Mouse (Mus musculus): ENCODE data around the gene Stk10. TPM values are rescaled to one million over a fixed set of nuclear protein-coding genes. Genes with fewer than 3 reads are reported as not detected.

Gene Stk10
- total and polyA plus RNA-seq, 3 experiments, result 31.0 to 52.1 (median 36.0) TPM

- Histone ChIP-seq H3K4me3 (ENCODE audit: low read depth, low read length) (no peak overlapping the region), H3K9me3 (replicated peaks) (no peaks in the 10 kb centered on the region), H3K4me1 (ENCODE audit: insufficient read depth, low read depth, low read length) (peaks cover 5% of the 10 kb centered on the region), H3K36me3 (replicated peaks) (peaks cover 84% of the 10 kb centered on the region), H3K27me3 (ENCODE audit: insufficient read depth, low read length) (no peaks in the 10 kb centered on the region)
- ATAC-seq (ENCODE audit: extremely low read depth, insufficient number of reproducible peaks, low FRiP score, poor library complexity, severe bottlenecking) (no peak), DNase-seq (ENCODE audit: low spot score) (no peak)
- TF ChIP-seq GATA2 (IDR thresholded peaks at IDR 0.05; ENCODE audit: borderline replicate concordance, low read depth, low read length) (no peak), GATA1 (IDR thresholded peaks at IDR 0.05; ENCODE audit: borderline replicate concordance, low read length) (no peak), CTCF (IDR thresholded peaks at IDR 0.05; ENCODE audit: low read depth, low read length) (no peak), POLR2AphosphoS5 (IDR thresholded peaks at IDR 0.05; ENCODE audit: insufficient replicate concordance, low read depth, low read length) (no peak), TAL1 (conservative IDR thresholded peaks at IDR 0.05; ENCODE audit: low read depth, low read length) (no peak)
Measured at GRCm38 (mm10) chr11:32591921-32592850, 59.1 kb downstream of the Stk10 start.

- Histone ChIP-seq H3K9me3 (replicated peaks) (no peaks in the 10 kb centered on the region), H3K4me3 (ENCODE audit: low read depth, low read length) (no peak overlapping the region), H3K27me3 (ENCODE audit: insufficient read depth, low read length) (no peaks in the 10 kb centered on the region), H3K36me3 (replicated peaks) (peaks cover 79% of the 10 kb centered on the region), H3K4me1 (ENCODE audit: insufficient read depth, low read depth, low read length) (0 out of 2 replicates have a peak, but pooled peaks cover 3% of the 10 kb centered on the region)
- TF ChIP-seq GATA2 (IDR thresholded peaks at IDR 0.05; ENCODE audit: borderline replicate concordance, low read depth, low read length) (no peak), POLR2AphosphoS5 (IDR thresholded peaks at IDR 0.05; ENCODE audit: insufficient replicate concordance, low read depth, low read length) (no peak), CTCF (IDR thresholded peaks at IDR 0.05; ENCODE audit: low read depth, low read length) (no peak), GATA1 (IDR thresholded peaks at IDR 0.05; ENCODE audit: borderline replicate concordance, low read length) (no peak), TAL1 (conservative IDR thresholded peaks at IDR 0.05; ENCODE audit: low read depth, low read length) (no peak)
- ATAC-seq (ENCODE audit: extremely low read depth, insufficient number of reproducible peaks, low FRiP score, poor library complexity, severe bottlenecking) (no peak), DNase-seq (ENCODE audit: low spot score) (no peak)
Measured at GRCm38 (mm10) chr11:32593081-32593480, 60.0 kb downstream of the Stk10 start.

- H3K9me3 ChIP-seq (replicated peaks), result no peaks in the 10 kb centered on the region
- H3K27me3 ChIP-seq (ENCODE audit: insufficient read depth, low read length), result no peaks in the 10 kb centered on the region
- DNase-seq (ENCODE audit: low spot score), result no peak
- H3K4me3 ChIP-seq (ENCODE audit: low read depth, low read length), result no peak overlapping the region
- no peaks in the 10 kb centered on the region for H3K4me1 ChIP-seq (ENCODE audit: insufficient read depth, low read depth, low read length)
- no peak for ATAC-seq (ENCODE audit: extremely low read depth, insufficient number of reproducible peaks, low FRiP score, poor library complexity, severe bottlenecking)
- H3K36me3 ChIP-seq (replicated peaks), result peaks cover 80% of the 10 kb centered on the region
- TF ChIP-seq CTCF (IDR thresholded peaks at IDR 0.05; ENCODE audit: low read depth, low read length), result no peak
- no peak for TF ChIP-seq POLR2AphosphoS5 (IDR thresholded peaks at IDR 0.05; ENCODE audit: insufficient replicate concordance, low read depth, low read length)
- no peak for TF ChIP-seq GATA1 (IDR thresholded peaks at IDR 0.05; ENCODE audit: borderline replicate concordance, low read length)
Measured at GRCm38 (mm10) chr11:32594122-32594521, 61.0 kb downstream of the Stk10 start.

- ATAC-seq (ENCODE audit: extremely low read depth, insufficient number of reproducible peaks, low FRiP score, poor library complexity, severe bottlenecking) (no peak), DNase-seq (ENCODE audit: low spot score) (no peak)
- Histone ChIP-seq H3K27me3 (ENCODE audit: insufficient read depth, low read length) (no peaks in the 10 kb centered on the region), H3K36me3 (replicated peaks) (peaks cover 72% of the 10 kb centered on the region), H3K9me3 (replicated peaks) (no peaks in the 10 kb centered on the region), H3K4me3 (ENCODE audit: low read depth, low read length) (no peak overlapping the region), H3K4me1 (ENCODE audit: insufficient read depth, low read depth, low read length) (0 out of 2 replicates have a peak, but pooled peaks cover 5% of the 10 kb centered on the region)
- TF ChIP-seq POLR2AphosphoS5 (IDR thresholded peaks at IDR 0.05; ENCODE audit: insufficient replicate concordance, low read depth, low read length) (no peak), CTCF (IDR thresholded peaks at IDR 0.05; ENCODE audit: low read depth, low read length) (no peak), TAL1 (conservative IDR thresholded peaks at IDR 0.05; ENCODE audit: low read depth, low read length) (no peak), GATA1 (IDR thresholded peaks at IDR 0.05; ENCODE audit: borderline replicate concordance, low read length) (no peak), GATA2 (IDR thresholded peaks at IDR 0.05; ENCODE audit: borderline replicate concordance, low read depth, low read length) (no peak)
Measured at GRCm38 (mm10) chr11:32600371-32600770, 67.3 kb downstream of the Stk10 start.

- Histone ChIP-seq H3K4me1 (ENCODE audit: insufficient read depth, low read depth, low read length) (0 out of 2 replicates have a peak, but pooled peaks cover 5% of the 10 kb centered on the region), H3K36me3 (replicated peaks) (peaks cover 70% of the 10 kb centered on the region), H3K4me3 (ENCODE audit: low read depth, low read length) (no peak overlapping the region), H3K27me3 (ENCODE audit: insufficient read depth, low read length) (no peaks in the 10 kb centered on the region), H3K9me3 (replicated peaks) (no peaks in the 10 kb centered on the region)
- TF ChIP-seq GATA1 (IDR thresholded peaks at IDR 0.05; ENCODE audit: borderline replicate concordance, low read length) (no peak), GATA2 (IDR thresholded peaks at IDR 0.05; ENCODE audit: borderline replicate concordance, low read depth, low read length) (no peak)
- DNase-seq (ENCODE audit: low spot score) (no peak), ATAC-seq (ENCODE audit: extremely low read depth, insufficient number of reproducible peaks, low FRiP score, poor library complexity, severe bottlenecking) (no peak)
Measured at GRCm38 (mm10) chr11:32601528-32602323, 68.6 kb downstream of the Stk10 start.

GRCm38 (mm10) chr11:32604663-32605062 lies 71.6 kb downstream of the Stk10 start:
- no peak overlapping the region for H3K4me3 ChIP-seq (ENCODE audit: low read depth, low read length)
- no peaks in the 10 kb centered on the region for H3K9me3 ChIP-seq (replicated peaks)
- H3K4me1 ChIP-seq (ENCODE audit: insufficient read depth, low read depth, low read length), result 0 out of 2 replicates have a peak, but pooled peaks cover 5% of the 10 kb centered on the region
- H3K36me3 ChIP-seq (replicated peaks), result peaks cover 54% of the 10 kb centered on the region
- TF ChIP-seq CTCF (IDR thresholded peaks at IDR 0.05; ENCODE audit: low read depth, low read length) (no peak), POLR2AphosphoS5 (IDR thresholded peaks at IDR 0.05; ENCODE audit: insufficient replicate concordance, low read depth, low read length) (no peak), TAL1 (conservative IDR thresholded peaks at IDR 0.05; ENCODE audit: low read depth, low read length) (no peak), GATA1 (IDR thresholded peaks at IDR 0.05; ENCODE audit: borderline replicate concordance, low read length) (no peak), GATA2 (IDR thresholded peaks at IDR 0.05; ENCODE audit: borderline replicate concordance, low read depth, low read length) (no peak)
- ATAC-seq (ENCODE audit: extremely low read depth, insufficient number of reproducible peaks, low FRiP score, poor library complexity, severe bottlenecking) (no peak), DNase-seq (ENCODE audit: low spot score) (no peak)
- no peaks in the 10 kb centered on the region for H3K27me3 ChIP-seq (ENCODE audit: insufficient read depth, low read length)

Data from G1E (cell line).